Mouse (Mus musculus) heart, adult 9 months (tissue): ENCODE data around the gene Klf15.

ENCODE experiments used
- DNase-seq, 2 experiments: peaks; one replicate each; pipeline ENCODE4 v3.0.0; 2022; ENCODE audit warnings: low spot score in 2 of 2

Gene Klf15

GRCm38 (mm10) chr6:90494155-90494554 lies 31.8 kb downstream of the Klf15 start:
- no peak for DNase-seq

- DNase-seq = no peak
Observed at GRCm38 (mm10) chr6:90494566-90494965, 32.2 kb downstream of the Klf15 start.

GRCm38 (mm10) chr6:90495282-90495912 lies 33.0 kb downstream of the Klf15 start:
- peak; percentile 57 to 62 for DNase-seq

GRCm38 (mm10) chr6:90496217-90496616 lies 33.8 kb downstream of the Klf15 start:
- DNase-seq = peak in 1 of 2 experiments; percentile 51

GRCm38 (mm10) chr6:90499509-90499908 lies 37.1 kb downstream of the Klf15 start:
- DNase-seq = no peak

GRCm38 (mm10) chr6:90501222-90501940 lies 39.0 kb downstream of the Klf15 start:
- DNase-seq = peak; percentile 25 to 36

GRCm38 (mm10) chr6:90505906-90506305 lies 43.5 kb downstream of the Klf15 start:
- DNase-seq = peak; percentile 26 to 29

GRCm38 (mm10) chr6:90506673-90507311 lies 44.4 kb downstream of the Klf15 start:
- peak; percentile 79 to 86 for DNase-seq

GRCm38 (mm10) chr6:90507443-90507842 lies 45.1 kb downstream of the Klf15 start:
- DNase-seq = no peak

- peak; percentile 69 to 75 for DNase-seq
Observed at GRCm38 (mm10) chr6:90508197-90508624, 45.8 kb downstream of the Klf15 start.

- peak; percentile 85 to 89 for DNase-seq
Observed at GRCm38 (mm10) chr6:90509085-90509484, 46.7 kb downstream of the Klf15 start.

GRCm38 (mm10) chr6:90512416-90512815 lies 50.0 kb downstream of the Klf15 start:
- DNase-seq = no peak

- no peak for DNase-seq
Observed at GRCm38 (mm10) chr6:90513074-90513856, 50.9 kb downstream of the Klf15 start.

GRCm38 (mm10) chr6:90514369-90514768 lies 52.0 kb downstream of the Klf15 start:
- no peak for DNase-seq

- peak; percentile 75 to 89 for DNase-seq
Observed at GRCm38 (mm10) chr6:90514883-90515405, 52.6 kb downstream of the Klf15 start.

- DNase-seq = peak in 1 of 2 experiments; percentile 35
Observed at GRCm38 (mm10) chr6:90518892-90519291, 56.5 kb downstream of the Klf15 start.

GRCm38 (mm10) chr6:90519375-90519774 lies 57.0 kb downstream of the Klf15 start:
- DNase-seq = no peak
